Mouse (Mus musculus) C3H10T1/2 (cell line): ENCODE data around the gene Sytl4. TPM values are rescaled to one million over a fixed set of nuclear protein-coding genes. Genes with fewer than 3 reads are reported as not detected.

Experiments
- polyA plus RNA-seq, 2 experiments: library from polyadenylated mRNA; unstranded; fragments of >200 nt; fragmentation: generic; extraction: Trizol; gene quantifications; one replicate each; pipeline ENCODE4 v1.2.1; 2012; ENCODE audit warnings: missing spikeins in 2 of 2

Sytl4 gene
- polyA plus RNA-seq: not detected

DNA sequence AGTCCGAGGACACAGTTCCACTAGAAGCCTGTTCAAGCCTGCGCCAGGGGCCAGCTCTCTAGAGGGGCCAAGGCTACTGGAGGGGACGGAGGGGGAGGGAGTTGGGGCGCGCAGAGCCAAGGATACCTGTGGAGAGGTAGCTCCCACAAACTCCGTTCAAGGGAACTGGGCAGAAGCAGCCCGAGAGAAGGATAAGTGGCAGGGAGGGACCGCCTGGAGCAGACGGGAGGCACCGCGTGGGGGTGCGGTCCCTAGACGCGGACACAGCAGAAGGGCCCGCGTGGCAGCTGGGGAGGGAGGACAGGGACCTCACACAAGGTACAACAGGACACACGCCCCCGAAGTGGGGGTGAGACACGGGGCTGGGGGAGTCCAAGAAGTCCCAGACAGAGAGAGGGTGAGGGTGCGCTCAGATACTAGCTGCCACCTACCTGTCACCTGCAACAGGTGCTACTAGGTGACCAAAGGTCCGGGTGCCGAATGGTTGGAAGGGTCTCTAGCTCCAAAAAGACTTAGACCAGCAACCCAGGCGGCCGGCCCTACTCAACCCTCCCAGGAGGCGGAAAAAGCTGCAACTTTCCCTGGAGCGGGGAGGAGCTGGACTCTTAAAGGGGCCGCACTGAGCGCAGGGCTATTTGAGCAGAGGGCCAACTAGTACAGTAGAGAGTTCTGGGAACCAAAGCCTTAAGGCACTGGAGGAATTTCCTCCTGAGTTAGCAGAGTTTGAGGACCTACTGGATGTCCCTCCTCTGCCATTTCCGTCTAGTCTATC lies at the start of gene Sytl4:
Gene Sytl4 (minus strand): TSS at position 582 of the 772 bp plus-strand sequence.

DNA sequence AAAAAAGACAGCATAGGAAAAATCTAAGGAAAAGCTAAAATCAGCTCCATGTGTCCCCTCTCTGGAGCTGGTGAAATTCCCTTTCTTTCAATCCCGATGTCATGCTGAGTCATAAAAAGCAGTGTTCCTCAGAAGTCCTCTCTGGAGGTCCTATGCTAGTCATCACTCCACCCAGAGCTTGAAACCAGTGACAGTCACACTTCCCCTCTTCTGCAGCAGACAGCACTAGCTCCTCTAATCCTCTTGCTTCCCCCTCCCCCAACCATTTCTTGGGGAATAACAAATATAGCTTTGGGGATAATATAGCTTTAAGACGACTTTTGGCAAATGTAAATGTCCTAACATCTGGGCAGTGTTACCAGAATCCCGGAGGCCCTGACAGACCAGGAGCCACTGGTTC lies 73.4 kb downstream of the Sytl4 start, which contains the start of gene Srpx2:
Gene Srpx2 (plus strand): TSS at position 166 of the 400 bp plus-strand sequence.

DNA sequence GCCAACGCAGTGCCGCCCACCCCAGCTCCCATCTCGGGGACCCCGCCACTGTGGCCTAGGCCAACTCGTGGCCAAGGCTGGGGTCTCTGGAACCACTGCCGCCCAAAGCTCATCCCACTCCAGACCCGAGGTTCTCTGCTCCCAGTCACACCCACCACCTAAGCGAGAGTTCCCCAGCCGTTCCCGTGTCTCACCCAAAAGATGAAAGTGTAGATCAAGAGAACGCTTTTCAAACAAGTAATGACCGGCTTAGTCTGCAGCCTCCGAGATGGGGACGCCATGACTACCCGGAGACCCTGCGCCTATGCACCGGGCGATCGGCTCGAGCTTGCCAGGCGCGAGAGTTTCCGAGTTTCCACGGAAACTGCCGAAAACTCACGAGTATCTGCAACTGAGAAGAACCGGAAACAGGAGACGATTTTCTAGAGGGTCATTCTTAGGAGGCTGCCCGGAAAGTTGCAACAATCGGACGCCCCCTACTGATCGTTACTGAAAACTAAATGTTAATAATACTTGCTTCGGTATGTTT lies 83.5 kb downstream of the Sytl4 start, which contains the start of gene Tspan6:
Gene Tspan6 (minus strand): TSS at position 416 of the 529 bp plus-strand sequence.

Other genes starting within 250 kb of the Sytl4 start
- under 1 TPM in 1 of 2 experiments, not detected in 1; 0.20 TPM for gene Tnmd, start 130.8 kb downstream of the Sytl4 start, polyA plus RNA-seq
- 1 to 10 TPM; 1.2 to 9.0 TPM for gene Tspan6, start 83.4 kb downstream of the Sytl4 start, polyA plus RNA-seq
- 1 to 10 TPM in 1 of 2 experiments, under 1 TPM in 1; 0.04 to 1.1 TPM for gene Srpx2, start 73.4 kb downstream of the Sytl4 start, polyA plus RNA-seq
- gene Cstf2, start 77.4 kb upstream of the Sytl4 start, polyA plus RNA-seq: 1 to 10 TPM; 4.8 to 5.3 TPM
- gene Xkrx, start 180.3 kb upstream of the Sytl4 start, polyA plus RNA-seq: under 1 TPM in 1 of 2 experiments, not detected in 1; 0.22 TPM
- gene Arl13a, start 205.7 kb upstream of the Sytl4 start, polyA plus RNA-seq: not detected
- under 1 TPM; 0.09 to 0.12 TPM for gene Nox1, start 240.1 kb upstream of the Sytl4 start, polyA plus RNA-seq